Mouse (Mus musculus): Measurements from ENCODE around the gene Ugt2b1. TPM values are rescaled to one million over a fixed set of nuclear protein-coding genes. Genes with fewer than 3 reads are reported as not detected.

Ugt2b1 gene
- polyA plus RNA-seq, 1 experiment = not detected

DNA sequence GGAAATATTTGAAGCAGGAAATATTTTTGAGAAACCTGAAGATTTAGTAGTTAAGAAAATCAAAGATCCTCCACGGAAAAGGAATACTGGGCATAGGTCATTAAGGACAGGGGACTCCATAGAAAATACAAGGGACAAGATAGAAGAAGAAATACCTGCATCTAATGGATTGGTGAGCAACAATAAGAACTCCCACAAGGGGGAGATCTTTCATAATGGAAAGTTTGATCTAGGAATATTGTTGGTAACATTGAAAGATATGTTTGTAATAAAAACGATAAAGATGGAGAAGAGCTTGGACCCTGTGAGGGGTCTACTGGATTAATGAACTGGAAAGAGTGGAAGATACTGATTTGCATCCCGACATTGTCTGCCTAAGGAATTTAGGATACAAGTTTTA is 39.7 kb downstream of the Ugt2b1 start:
- Histone ChIP-seq H3K36me3 (ENCODE audit: control insufficient read depth, insufficient read depth) (no peaks in the 10 kb centered on the region), H3K27me3 (ENCODE audit: control insufficient read depth, insufficient read depth, insufficient read length) (no peaks in the 10 kb centered on the region), H3K4me3 (no peak overlapping the region), H3K4me2 (ENCODE audit: low read depth) (no peak overlapping the region), H3ac (ENCODE audit: control insufficient read depth, insufficient read length) (no peak overlapping the region), H3K79me2 (ENCODE audit: control insufficient read depth, insufficient read depth) (no peaks in the 10 kb centered on the region)
- TF ChIP-seq MYOD1 (IDR thresholded peaks at IDR 0.05; ENCODE audit: control insufficient read depth in 1 of 3, insufficient read length in 2 of 3, low read depth in 2 of 3) (no peak), E2F4 (IDR thresholded peaks at IDR 0.05; ENCODE audit: insufficient read depth) (no peak), REST (IDR thresholded peaks at IDR 0.05; ENCODE audit: insufficient read depth, insufficient read length) (no peak), CEBPB (IDR thresholded peaks at IDR 0.05; ENCODE audit: insufficient read depth, poor library complexity, severe bottlenecking) (no peak), USF1 (IDR thresholded peaks at IDR 0.05; ENCODE audit: low read depth) (no peak), MAX (IDR thresholded peaks at IDR 0.05; ENCODE audit: low read depth) (no peak), MYOG (IDR thresholded peaks at IDR 0.05; ENCODE audit: control insufficient read depth in 1 of 3, insufficient read depth in 1 of 3, insufficient read length in 2 of 3, low read depth in 2 of 3) (no peak), TCF3 (IDR thresholded peaks at IDR 0.05; ENCODE audit: insufficient read length, low read depth) (no peak), TCF12 (IDR thresholded peaks at IDR 0.05; ENCODE audit: insufficient read depth, poor library complexity, severe bottlenecking) (no peak), POLR2A (IDR thresholded peaks at IDR 0.05; ENCODE audit: insufficient read length, low read depth) (no peak), POLR2AphosphoS2 (IDR thresholded peaks at IDR 0.05; ENCODE audit: insufficient read length, low read depth) (no peak), SRF (IDR thresholded peaks at IDR 0.05; ENCODE audit: control insufficient read depth, insufficient read length, low read depth) (no peak)

DNA sequence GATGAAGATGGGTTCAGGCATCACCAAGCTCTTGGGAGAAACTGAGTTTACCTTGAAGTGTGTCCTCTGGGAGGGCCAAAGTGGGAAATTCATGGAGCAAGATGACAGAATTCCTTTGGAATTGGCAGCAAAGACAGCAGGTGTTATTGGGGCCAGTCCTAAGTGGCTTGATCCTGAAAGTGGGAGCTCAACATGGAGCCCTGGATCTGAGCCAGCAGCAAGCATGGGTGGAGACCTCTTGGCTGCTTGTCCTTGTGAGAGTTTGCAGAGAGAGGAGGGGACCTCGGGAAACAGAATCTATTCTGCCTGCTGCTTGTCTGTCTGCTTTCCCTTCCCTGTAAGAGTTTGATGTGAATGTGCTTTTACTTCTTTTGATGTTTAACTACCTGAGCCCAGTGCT is 54.5 kb downstream of the Ugt2b1 start:
- H3ac ChIP-seq (ENCODE audit: control insufficient read depth, insufficient read length) = no peak overlapping the region
- no peak overlapping the region for H3K4me3 ChIP-seq
- H3K4me2 ChIP-seq (ENCODE audit: low read depth) = no peak overlapping the region
- no peaks in the 10 kb centered on the region for H3K36me3 ChIP-seq (ENCODE audit: control insufficient read depth, insufficient read depth)
- no peaks in the 10 kb centered on the region for H3K27me3 ChIP-seq (ENCODE audit: control insufficient read depth, insufficient read depth, insufficient read length)
- TF ChIP-seq MYOG (IDR thresholded peaks at IDR 0.05; ENCODE audit: control insufficient read depth in 1 of 3, insufficient read depth in 1 of 3, insufficient read length in 2 of 3, low read depth in 2 of 3) (no peak), TCF3 (IDR thresholded peaks at IDR 0.05; ENCODE audit: insufficient read length, low read depth) (no peak), CEBPB (IDR thresholded peaks at IDR 0.05; ENCODE audit: insufficient read depth, poor library complexity, severe bottlenecking) (no peak), POLR2A (IDR thresholded peaks at IDR 0.05; ENCODE audit: insufficient read length, low read depth) (no peak), E2F4 (IDR thresholded peaks at IDR 0.05; ENCODE audit: insufficient read depth) (no peak), USF1 (IDR thresholded peaks at IDR 0.05; ENCODE audit: low read depth) (no peak), REST (IDR thresholded peaks at IDR 0.05; ENCODE audit: insufficient read depth, insufficient read length) (no peak), TCF12 (IDR thresholded peaks at IDR 0.05; ENCODE audit: insufficient read depth, poor library complexity, severe bottlenecking) (no peak), MYOD1 (IDR thresholded peaks at IDR 0.05; ENCODE audit: control insufficient read depth in 1 of 3, insufficient read length in 2 of 3, low read depth in 2 of 3) (no peak), POLR2AphosphoS2 (IDR thresholded peaks at IDR 0.05; ENCODE audit: insufficient read length, low read depth) (no peak), SRF (IDR thresholded peaks at IDR 0.05; ENCODE audit: control insufficient read depth, insufficient read length, low read depth) (no peak), MAX (IDR thresholded peaks at IDR 0.05; ENCODE audit: low read depth) (no peak)
- no peaks in the 10 kb centered on the region for H3K79me2 ChIP-seq (ENCODE audit: control insufficient read depth, insufficient read depth)

Other genes starting within 250 kb of the Ugt2b1 start
- not detected for gene Tmprss11e, start 180.7 kb downstream of the Ugt2b1 start, polyA plus RNA-seq (2012; fragmentation: generic; extraction: Trizol)
- gene Ythdc1, start 122.3 kb downstream of the Ugt2b1 start, polyA plus RNA-seq (2012; fragmentation: generic; extraction: Trizol) = 15.0 TPM
- gene Ugt2b34, start 19.6 kb downstream of the Ugt2b1 start, polyA plus RNA-seq (2012; fragmentation: generic; extraction: Trizol) = not detected
- not detected for gene Ugt2b35, start 74.3 kb upstream of the Ugt2b1 start, polyA plus RNA-seq (2012; fragmentation: generic; extraction: Trizol)
- not detected for gene Ugt2b36, start 166.0 kb upstream of the Ugt2b1 start, polyA plus RNA-seq (2012; fragmentation: generic; extraction: Trizol)
- not detected for gene Ugt2b5, start 213.8 kb upstream of the Ugt2b1 start, polyA plus RNA-seq (2012; fragmentation: generic; extraction: Trizol)